Mouse (Mus musculus) heart, adult 9 months (tissue): Measurements from ENCODE around the gene Nop56.

ENCODE experiments used
- DNase-seq, 2 experiments: peaks; one replicate each; pipeline ENCODE4 v3.0.0; 2022; ENCODE audit warnings: low spot score in 2 of 2

Nop56 gene

GRCm38 (mm10) chr2:130295331-130296133, 21.3 kb downstream of the Nop56 start:
- peak; percentile 34 to 43 for DNase-seq

- no peak for DNase-seq
These were observed 22.0 kb downstream of the Nop56 start for GRCm38 (mm10) chr2:130296134-130296745.

GRCm38 (mm10) chr2:130297580-130297979, 23.4 kb downstream of the Nop56 start:
- DNase-seq, result no peak

- no peak for DNase-seq
These were observed 28.8 kb downstream of the Nop56 start for GRCm38 (mm10) chr2:130303014-130303413.

GRCm38 (mm10) chr2:130327057-130327456, 52.8 kb downstream of the Nop56 start:
- DNase-seq, result no peak
